Mouse (Mus musculus) regulatory T cell (primary cell): ENCODE results near the gene Tfap2c.

Experiments used
- in situ Hi-C: fragments of 300-600 bp; cut with MboI, MseI; formaldehyde crosslinking; loops from one replicate; pipeline ENCODE4 v1.15.1; 2025; ENCODE audit warnings: high pct_unique_total_duplicates

The Tfap2c gene

GRCm38 (mm10) chr2:172549371-172550155 is at the start of gene Tfap2c:
Gene Tfap2c (plus strand): TSS chr2:172549593.
- in situ Hi-C loops: no loop called here

- in situ Hi-C loops: loop anchor here (10.0 to 25.0 kb wide), 2 partner anchors 276 to 1089 kb away; no protein-coding TSS in a partner anchor
Measured at GRCm38 (mm10) chr2:172500752-172501316, 48.6 kb upstream of the Tfap2c start.

- in situ Hi-C loops: loop anchor here (10.0 to 25.0 kb wide), 2 partner anchors 277 to 1089 kb away; no protein-coding TSS in a partner anchor
Measured at GRCm38 (mm10) chr2:172501341-172501740, 48.1 kb upstream of the Tfap2c start.

GRCm38 (mm10) chr2:172502168-172502567 is 47.2 kb upstream of the Tfap2c start:
- in situ Hi-C loops: loop anchor here (10.0 to 25.0 kb wide), 2 partner anchors 277 to 1090 kb away; no protein-coding TSS in a partner anchor

GRCm38 (mm10) chr2:172506121-172506520 is 43.3 kb upstream of the Tfap2c start:
- in situ Hi-C loops: loop anchor here (10.0 to 25.0 kb wide), 2 partner anchors 281 to 1094 kb away; no protein-coding TSS in a partner anchor

GRCm38 (mm10) chr2:172510056-172510712 is 39.2 kb upstream of the Tfap2c start:
- in situ Hi-C loops: loop anchor here (25.0 kb wide), 1 partner anchor 1098 kb away; no protein-coding TSS in a partner anchor

GRCm38 (mm10) chr2:172510899-172511298 is 38.5 kb upstream of the Tfap2c start:
- in situ Hi-C loops: loop anchor here (25.0 kb wide), 1 partner anchor 1099 kb away; no protein-coding TSS in a partner anchor

- in situ Hi-C loops: loop anchor here (25.0 kb wide), 1 partner anchor 1104 kb away; no protein-coding TSS in a partner anchor
Measured at GRCm38 (mm10) chr2:172516407-172516992, 32.9 kb upstream of the Tfap2c start.

- in situ Hi-C loops: loop anchor here (25.0 kb wide), 1 partner anchor 1108 kb away; no protein-coding TSS in a partner anchor
Measured at GRCm38 (mm10) chr2:172520616-172521371, 28.6 kb upstream of the Tfap2c start.

GRCm38 (mm10) chr2:172522528-172522927 is 26.9 kb upstream of the Tfap2c start:
- in situ Hi-C loops: loop anchor here (25.0 kb wide), 1 partner anchor 1110 kb away; no protein-coding TSS in a partner anchor

GRCm38 (mm10) chr2:172527175-172527574 is 22.2 kb upstream of the Tfap2c start:
- in situ Hi-C loops: no loop called here

- in situ Hi-C loops: loop anchor here (5.0 kb wide), 1 partner anchor 173 kb away; no protein-coding TSS in a partner anchor
Measured at GRCm38 (mm10) chr2:172543987-172544386, 5.4 kb upstream of the Tfap2c start.

- in situ Hi-C loops: loop anchor here (5.0 kb wide), 1 partner anchor 173 kb away; no protein-coding TSS in a partner anchor
Measured at GRCm38 (mm10) chr2:172544601-172545127, 4.7 kb upstream of the Tfap2c start.

- in situ Hi-C loops: no loop called here
Measured at GRCm38 (mm10) chr2:172545592-172546235, 3.7 kb upstream of the Tfap2c start.

- in situ Hi-C loops: no loop called here
Measured at GRCm38 (mm10) chr2:172546551-172546950, 2.8 kb upstream of the Tfap2c start.

- in situ Hi-C loops: no loop called here
Measured at GRCm38 (mm10) chr2:172547116-172547515, 2.3 kb upstream of the Tfap2c start.

- in situ Hi-C loops: no loop called here
Measured at GRCm38 (mm10) chr2:172547807-172548586, 1.4 kb upstream of the Tfap2c start.

GRCm38 (mm10) chr2:172548672-172549255 is 629 bp upstream of the Tfap2c start:
- in situ Hi-C loops: no loop called here
